Mouse (Mus musculus): ENCODE data around the gene Washc2.

Washc2 gene

DNA sequence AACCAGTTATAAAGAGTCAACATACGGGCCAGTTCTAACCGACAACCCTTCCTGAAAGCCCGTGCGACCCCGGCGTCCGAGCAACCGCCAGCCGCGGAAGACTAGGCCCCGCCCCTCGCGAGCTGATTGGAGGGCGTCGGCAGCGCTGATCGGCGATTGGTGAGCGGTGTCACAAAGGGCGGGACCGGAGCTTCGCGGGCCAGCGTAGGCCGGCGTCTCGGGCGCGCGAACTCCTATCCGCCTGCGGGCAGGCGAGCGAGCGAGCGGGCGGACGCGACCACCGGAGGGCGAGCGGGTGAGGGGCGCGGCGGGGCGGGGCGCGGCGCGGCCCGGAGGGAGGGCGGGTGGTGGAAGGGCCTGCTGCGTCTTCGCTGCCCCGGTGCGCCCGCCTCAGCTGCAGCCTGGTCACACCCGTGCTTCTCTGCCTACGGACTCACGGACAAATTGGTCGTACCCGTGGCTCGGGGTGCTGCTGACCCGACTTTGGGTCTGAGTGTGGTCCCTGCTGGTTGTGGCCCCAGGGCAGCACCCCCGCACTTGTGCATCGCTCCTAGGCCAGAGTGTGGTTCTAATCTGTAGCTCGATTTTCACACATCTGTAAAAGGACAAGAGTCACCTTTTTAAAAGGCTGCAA is 56.3 kb downstream of the Washc2 start, which contains the start of gene Zfand4:
Gene Zfand4, plus strand, starts transcription at position 205 of the 634 bp plus-strand sequence.
- DNase-seq: peak; percentile 89 to 96

DNA sequence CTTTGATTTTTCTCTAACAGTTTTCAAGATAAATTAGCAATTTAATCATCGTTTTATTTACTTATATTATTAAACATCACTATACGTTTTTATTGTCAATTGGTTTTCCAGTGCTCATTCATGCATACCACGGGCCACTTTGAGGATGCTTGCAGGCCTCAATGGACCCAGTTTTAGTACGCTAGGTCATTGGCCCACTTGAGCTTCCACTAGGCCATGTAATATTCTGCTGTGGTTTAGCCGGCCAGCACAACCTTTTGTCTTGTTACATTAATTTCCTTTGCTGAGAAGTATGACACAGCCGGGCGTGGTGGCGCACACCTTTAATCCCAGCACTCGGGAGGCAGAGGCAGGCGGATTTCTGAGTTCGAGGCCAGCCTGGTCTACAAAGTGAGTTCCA is 57.0 kb downstream of the Washc2 start:
- no peak for DNase-seq

DNA sequence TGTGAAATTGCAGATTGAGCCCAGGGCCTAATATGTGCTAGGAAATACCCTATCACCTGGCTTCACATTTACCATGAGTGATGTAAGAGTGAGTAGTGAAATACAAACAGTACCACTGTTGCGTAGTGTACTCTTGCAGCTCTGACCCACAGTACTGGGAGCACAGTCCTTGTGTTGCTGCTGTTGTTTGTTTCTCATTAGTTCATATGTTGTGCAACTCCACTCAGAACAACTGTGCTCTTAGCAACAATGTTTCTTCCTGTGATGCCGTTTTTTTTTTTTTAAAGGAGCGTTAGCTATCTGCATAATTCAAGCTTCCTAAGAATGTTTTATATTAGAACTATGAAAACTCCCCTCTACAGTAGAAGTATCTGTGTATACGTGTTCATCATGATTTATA is 57.8 kb downstream of the Washc2 start:
- DNase-seq: no peak

DNA sequence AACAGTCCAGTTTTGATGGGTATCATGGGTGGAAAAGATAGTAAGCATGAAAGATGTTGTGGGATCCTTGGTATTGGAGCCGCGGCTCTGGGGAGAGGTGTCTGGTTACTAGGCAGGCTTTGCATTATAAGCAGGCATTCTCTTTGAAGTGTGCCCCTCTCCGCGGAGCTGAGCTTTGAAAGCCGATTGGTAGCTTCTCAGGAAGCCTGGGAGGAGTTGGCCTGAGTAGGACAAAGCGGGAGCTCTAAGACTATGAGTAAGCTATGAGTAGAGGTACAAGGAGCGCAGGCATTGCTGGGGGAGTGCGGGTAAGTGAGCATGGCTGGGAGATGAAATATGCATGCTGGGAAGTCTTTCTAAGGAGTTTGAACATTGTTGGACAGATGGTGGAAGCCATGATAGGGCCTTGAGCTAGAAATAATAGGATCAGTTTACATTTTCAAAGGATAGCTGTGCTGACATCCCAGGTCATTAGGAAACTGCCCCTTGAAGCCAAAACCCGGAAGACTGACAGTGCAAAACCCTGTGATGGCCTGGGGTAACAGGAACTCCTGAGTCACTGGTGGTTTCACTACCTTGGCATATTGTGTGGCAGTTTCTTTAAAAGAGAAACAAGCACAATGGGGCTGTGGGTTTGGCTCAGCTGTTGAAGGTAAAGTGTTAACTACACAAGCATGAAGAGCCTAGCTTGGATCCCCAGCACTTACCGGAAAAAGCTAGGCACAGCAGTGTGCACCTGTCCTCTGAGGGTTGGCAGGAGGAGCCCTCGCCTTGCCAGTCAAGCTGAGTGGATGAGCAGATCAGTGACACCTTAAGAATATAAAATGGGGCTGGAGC is 58.7 kb downstream of the Washc2 start:
- DNase-seq: no peak

DNA sequence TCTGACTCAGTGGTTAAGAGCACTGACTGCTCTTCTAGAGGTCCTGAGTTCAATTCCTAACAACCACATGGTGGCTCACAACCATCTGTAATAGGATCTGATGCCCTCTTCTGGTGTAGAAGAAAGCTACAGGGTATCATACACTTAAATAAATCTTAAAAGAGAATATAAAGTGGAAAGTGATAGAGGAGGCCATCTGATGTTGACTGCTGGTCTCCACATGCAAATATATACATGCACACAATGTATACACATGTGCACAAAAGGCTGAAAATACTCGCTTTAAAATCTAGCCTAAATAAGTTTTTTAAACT is 59.2 kb downstream of the Washc2 start:
- DNase-seq: no peak

DNA sequence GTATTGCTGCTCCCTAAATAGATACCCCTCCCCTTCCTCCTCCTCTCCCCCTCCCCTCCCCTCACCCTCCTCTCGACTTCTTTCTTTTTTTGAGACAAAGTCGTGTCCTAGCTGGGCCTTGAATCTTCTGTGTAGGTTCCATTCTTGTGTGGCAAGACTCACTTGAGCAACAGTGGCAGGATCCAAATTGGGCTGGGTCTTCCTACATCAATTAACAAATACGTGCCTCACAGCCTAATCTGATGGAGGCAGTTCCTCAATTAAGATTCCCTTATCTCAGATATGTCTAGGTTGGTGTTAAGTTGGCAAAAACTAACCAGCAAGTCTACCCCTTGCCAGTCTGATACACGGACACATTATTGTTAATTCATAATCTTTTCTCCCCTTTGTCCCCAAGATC is 67.9 kb downstream of the Washc2 start:
- DNase-seq: no peak

DNA sequence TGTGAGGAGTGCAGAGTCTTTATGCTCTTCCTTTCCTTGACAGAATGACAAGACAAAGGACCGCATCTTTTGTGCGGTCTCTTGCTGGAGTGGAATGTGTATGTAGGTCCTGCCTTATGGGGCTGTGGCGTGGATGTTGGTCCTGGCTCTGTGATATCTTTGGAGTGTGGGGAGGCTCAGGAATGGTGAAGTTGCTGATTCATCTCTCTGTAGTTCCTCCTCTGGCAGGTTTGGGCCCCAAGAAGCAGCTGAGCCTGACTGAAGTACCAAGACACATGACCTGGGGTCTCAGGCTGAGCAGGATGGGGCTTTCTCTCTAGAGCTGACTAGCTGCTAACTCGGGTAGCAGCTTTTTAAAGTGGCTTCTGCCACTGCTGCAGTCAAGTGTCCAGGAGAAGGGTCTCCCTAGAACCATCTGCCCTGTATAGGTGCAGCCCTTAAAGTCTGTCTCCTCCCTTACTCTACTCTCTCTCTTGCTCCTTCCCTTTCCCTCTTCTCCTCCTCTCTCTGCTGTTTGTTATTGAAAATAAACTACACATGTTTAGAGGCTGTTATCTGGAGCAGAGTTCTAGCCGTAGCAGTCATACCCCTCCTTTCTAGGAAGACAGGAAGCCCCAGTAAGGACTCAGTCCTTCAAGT is 71.0 kb downstream of the Washc2 start:
- no peak for DNase-seq

DNA sequence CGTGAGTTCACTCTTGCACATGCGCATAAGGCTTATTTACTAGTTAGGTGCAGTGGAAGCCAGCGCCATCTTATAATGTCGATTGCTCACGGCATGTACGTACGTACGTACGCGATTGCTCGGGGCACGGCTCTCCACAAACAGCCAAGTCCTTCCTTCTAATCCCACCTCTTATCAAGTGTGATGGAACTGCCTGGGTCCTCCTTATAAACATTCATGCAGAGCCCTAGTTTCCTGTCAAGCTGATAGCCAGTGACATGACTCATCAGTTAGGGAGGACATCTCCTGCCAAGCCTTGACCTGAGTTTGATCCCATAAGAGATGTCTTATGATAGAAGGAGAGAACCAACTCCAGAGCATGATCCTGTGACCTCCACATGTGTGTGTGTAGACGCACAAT is 73.2 kb downstream of the Washc2 start:
- no peak for DNase-seq

DNA sequence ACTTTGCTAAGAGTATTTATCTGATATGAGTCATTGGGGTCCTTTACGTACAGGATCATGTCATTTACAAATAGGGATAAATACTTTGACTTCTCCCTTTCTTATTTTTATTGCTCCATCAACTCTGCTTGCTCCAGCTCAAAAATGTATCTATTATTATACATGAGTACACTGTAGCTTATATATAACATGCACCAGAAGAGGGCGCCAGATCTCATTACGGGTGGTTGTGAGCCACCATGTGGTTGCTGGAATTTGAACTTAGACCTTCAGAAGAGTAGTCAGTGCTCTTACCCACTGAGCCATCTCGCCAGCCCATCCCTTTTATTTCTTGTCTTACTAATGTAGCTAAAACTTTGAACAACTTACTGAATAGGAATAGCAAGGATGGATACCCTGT is 74.7 kb downstream of the Washc2 start:
- DNase-seq: peak; percentile 34 to 66

DNA sequence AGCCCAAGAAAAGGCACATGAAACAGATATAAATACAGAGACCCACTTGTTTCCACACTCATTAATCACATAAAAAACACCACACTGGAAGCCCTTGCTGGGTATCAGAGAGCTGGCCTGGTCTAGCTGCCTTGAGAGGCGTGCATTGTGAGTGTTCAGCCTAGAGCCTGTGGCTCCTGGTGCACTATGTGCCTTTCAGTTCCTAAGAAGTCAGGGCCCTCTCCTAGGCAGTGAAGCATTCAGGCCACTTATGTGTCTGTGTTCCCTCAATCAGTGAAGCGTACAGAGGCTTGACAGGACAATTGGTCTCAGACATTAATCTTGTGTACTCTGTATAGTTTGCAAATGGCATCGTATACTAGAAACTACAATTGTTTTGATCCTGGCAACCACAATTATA is 75.4 kb downstream of the Washc2 start:
- DNase-seq: peak in 1 of 2 experiments; percentile 15

DNA sequence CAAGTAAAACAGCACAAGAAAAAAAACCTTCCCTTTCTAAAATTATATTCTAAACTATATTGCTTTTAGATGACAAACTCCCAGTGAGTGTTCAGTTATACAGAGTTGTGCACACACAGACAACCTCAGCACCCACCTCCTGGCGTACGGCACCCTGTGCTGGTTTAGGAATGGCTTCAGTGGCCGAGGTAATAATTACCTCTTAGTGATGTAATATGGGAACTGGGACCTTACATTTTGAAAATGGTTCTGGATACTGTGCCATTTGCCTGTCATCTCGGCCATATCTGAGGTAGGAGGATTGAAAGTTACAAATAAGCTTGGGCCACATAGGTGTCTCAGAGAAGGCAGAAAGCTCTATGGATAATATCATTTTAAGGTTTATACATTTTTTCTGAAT is 78.5 kb downstream of the Washc2 start:
- DNase-seq: peak; percentile 34 to 45

DNA sequence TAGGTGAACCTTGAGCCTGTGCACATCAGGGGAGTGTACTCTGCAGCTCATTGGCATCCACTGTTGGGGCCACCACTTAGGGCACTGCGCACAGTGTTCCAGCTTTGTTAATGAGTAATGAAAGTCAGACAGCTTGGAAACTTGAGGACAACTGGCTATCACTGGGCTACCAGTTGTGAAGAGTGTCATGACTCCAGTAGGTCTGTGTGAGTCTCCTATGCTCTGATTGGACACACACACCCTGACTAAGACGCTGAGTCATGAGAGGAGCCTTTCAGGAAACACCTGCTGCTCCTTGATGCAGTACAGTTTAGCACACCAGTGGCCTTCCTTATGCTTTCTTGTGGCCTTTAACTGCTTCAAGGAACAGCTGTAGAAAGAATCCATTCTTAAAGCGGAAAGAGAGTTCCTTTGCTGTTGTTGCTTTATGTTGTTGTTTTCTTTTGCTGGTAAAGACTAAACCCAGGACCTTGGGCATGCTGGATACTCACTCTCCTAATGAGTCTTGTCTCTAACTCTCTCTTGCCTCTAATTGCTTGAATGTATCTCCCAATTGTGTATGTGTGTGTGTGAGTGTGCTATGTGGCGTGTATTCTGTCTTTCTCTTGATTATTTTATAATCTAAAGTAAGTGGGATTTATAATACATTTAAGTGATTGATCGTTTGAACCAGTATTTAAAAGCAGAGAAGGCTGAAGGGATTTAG is 79.2 kb downstream of the Washc2 start:
- DNase-seq: peak; percentile 63 to 86

DNA sequence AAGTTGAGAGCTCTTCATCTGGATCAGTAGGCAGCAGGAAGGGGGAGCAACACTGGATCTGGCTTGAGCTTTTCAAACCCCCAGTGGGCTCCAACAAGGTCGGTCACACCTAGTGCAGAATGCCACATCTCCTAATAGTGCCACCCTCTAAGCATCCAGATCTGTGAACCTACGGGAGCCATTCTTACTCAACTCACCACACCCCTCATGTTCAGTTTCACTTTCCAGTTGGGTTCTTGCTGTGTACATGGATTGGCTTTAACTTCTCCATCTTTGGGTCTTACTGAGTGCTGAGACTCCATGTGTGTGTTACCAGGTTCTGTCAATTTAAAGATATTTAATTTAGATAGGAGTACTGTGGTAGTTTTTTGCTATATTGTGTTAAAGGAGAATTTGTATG is 103.6 kb downstream of the Washc2 start:
- no peak for DNase-seq
